Mouse (Mus musculus): ENCODE measurements around the gene St6galnac3. TPM values are rescaled to one million over a fixed set of nuclear protein-coding genes. Genes with fewer than 3 reads are reported as not detected.

The St6galnac3 gene
- polyA plus RNA-seq, 1 experiment from 2014 or later, result 25.6 TPM

- Histone ChIP-seq H3K4me1 (ENCODE audit: control insufficient read depth, insufficient read depth, low read length) (no peaks in the 10 kb centered on the region), H3K27me3 (ENCODE audit: control insufficient read depth, insufficient read depth, low read length) (no peaks in the 10 kb centered on the region), H3K27ac (ENCODE audit: low read depth, low read length) (no peak overlapping the region), H3K4me3 (ENCODE audit: low read depth, low read length) (no peak overlapping the region), H3K9ac (replicated peaks; ENCODE audit: low read depth, low read length) (no peak overlapping the region), H3K9me3 (ENCODE audit: control insufficient read depth, low read length) (no peaks in the 10 kb centered on the region), H3K36me3 (ENCODE audit: control insufficient read depth, insufficient read depth, low read length) (no peaks in the 10 kb centered on the region), H3K4me2 (ENCODE audit: low read depth, low read length) (no peak overlapping the region)
- WGBS, result 97% methylated on average over 3 of the region's 3 CpGs
- no peak for ATAC-seq (ENCODE audit: low read depth)
Observed at GRCm38 (mm10) chr3:153312006-153312405, 413.0 kb downstream of the St6galnac3 start.

- WGBS, result 86% methylated on average over 4 of the region's 4 CpGs
- Histone ChIP-seq H3K36me3 (ENCODE audit: control insufficient read depth, insufficient read depth, low read length) (no peaks in the 10 kb centered on the region), H3K4me1 (ENCODE audit: control insufficient read depth, insufficient read depth, low read length) (no peaks in the 10 kb centered on the region), H3K9me3 (ENCODE audit: control insufficient read depth, low read length) (no peaks in the 10 kb centered on the region), H3K9ac (replicated peaks; ENCODE audit: low read depth, low read length) (no peak overlapping the region), H3K4me3 (ENCODE audit: low read depth, low read length) (no peak overlapping the region), H3K27me3 (ENCODE audit: control insufficient read depth, insufficient read depth, low read length) (no peaks in the 10 kb centered on the region), H3K4me2 (ENCODE audit: low read depth, low read length) (no peak overlapping the region), H3K27ac (ENCODE audit: low read depth, low read length) (no peak overlapping the region)
- no peak for ATAC-seq (ENCODE audit: low read depth)
Observed at GRCm38 (mm10) chr3:153308379-153308778, 416.6 kb downstream of the St6galnac3 start.

- Histone ChIP-seq H3K4me2 (ENCODE audit: low read depth, low read length) (no peak overlapping the region), H3K9ac (replicated peaks; ENCODE audit: low read depth, low read length) (no peak overlapping the region), H3K36me3 (ENCODE audit: control insufficient read depth, insufficient read depth, low read length) (no peaks in the 10 kb centered on the region), H3K27ac (ENCODE audit: low read depth, low read length) (no peak overlapping the region), H3K4me3 (ENCODE audit: low read depth, low read length) (no peak overlapping the region), H3K4me1 (ENCODE audit: control insufficient read depth, insufficient read depth, low read length) (no peaks in the 10 kb centered on the region), H3K9me3 (ENCODE audit: control insufficient read depth, low read length) (no peaks in the 10 kb centered on the region), H3K27me3 (ENCODE audit: control insufficient read depth, insufficient read depth, low read length) (no peaks in the 10 kb centered on the region)
- WGBS, result 85% methylated on average over 3 of the region's 3 CpGs
- no peak for ATAC-seq (ENCODE audit: low read depth)
Observed at GRCm38 (mm10) chr3:153305153-153305552, 419.8 kb downstream of the St6galnac3 start.

DNA sequence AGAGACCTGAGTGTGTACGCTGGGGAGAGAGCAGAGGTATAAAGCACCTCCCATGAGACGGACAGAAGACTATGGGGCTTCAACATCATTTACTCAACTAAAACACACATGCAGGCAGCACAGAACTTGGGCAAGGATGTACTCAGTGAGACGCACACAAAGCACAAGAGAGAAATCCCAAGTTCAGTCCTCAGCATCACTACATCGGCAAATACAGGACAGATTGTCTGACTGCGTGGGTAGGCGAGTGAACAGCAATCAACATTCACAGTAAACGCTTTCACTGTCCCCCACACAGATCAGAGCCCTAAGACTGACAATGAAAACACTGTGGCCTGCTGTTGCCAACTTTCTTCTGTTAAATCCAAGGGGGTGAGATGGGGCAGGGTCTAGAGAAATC, 422.6 kb downstream of the St6galnac3 start:
- WGBS, result 91% methylated on average over 7 of the region's 7 CpGs
- Histone ChIP-seq H3K4me1 (ENCODE audit: control insufficient read depth, insufficient read depth, low read length) (no peaks in the 10 kb centered on the region), H3K4me2 (ENCODE audit: low read depth, low read length) (no peak overlapping the region), H3K27ac (ENCODE audit: low read depth, low read length) (no peak overlapping the region), H3K9ac (replicated peaks; ENCODE audit: low read depth, low read length) (no peak overlapping the region), H3K27me3 (ENCODE audit: control insufficient read depth, insufficient read depth, low read length) (no peaks in the 10 kb centered on the region), H3K9me3 (ENCODE audit: control insufficient read depth, low read length) (no peaks in the 10 kb centered on the region), H3K36me3 (ENCODE audit: control insufficient read depth, insufficient read depth, low read length) (no peaks in the 10 kb centered on the region), H3K4me3 (ENCODE audit: low read depth, low read length) (no peak overlapping the region)
- no peak for ATAC-seq (ENCODE audit: low read depth)

GRCm38 (mm10) chr3:153296375-153297068, 428.5 kb downstream of the St6galnac3 start:
- Histone ChIP-seq H3K4me2 (ENCODE audit: low read depth, low read length) (no peak overlapping the region), H3K4me3 (ENCODE audit: low read depth, low read length) (no peak overlapping the region), H3K9ac (replicated peaks; ENCODE audit: low read depth, low read length) (no peak overlapping the region), H3K27ac (ENCODE audit: low read depth, low read length) (no peak overlapping the region), H3K9me3 (ENCODE audit: control insufficient read depth, low read length) (no peaks in the 10 kb centered on the region), H3K36me3 (ENCODE audit: control insufficient read depth, insufficient read depth, low read length) (no peaks in the 10 kb centered on the region), H3K4me1 (ENCODE audit: control insufficient read depth, insufficient read depth, low read length) (no peaks in the 10 kb centered on the region), H3K27me3 (ENCODE audit: control insufficient read depth, insufficient read depth, low read length) (no peaks in the 10 kb centered on the region)
- no peak for ATAC-seq (ENCODE audit: low read depth)
- 74% methylated on average over 22 of the region's 22 CpGs for WGBS

DNA sequence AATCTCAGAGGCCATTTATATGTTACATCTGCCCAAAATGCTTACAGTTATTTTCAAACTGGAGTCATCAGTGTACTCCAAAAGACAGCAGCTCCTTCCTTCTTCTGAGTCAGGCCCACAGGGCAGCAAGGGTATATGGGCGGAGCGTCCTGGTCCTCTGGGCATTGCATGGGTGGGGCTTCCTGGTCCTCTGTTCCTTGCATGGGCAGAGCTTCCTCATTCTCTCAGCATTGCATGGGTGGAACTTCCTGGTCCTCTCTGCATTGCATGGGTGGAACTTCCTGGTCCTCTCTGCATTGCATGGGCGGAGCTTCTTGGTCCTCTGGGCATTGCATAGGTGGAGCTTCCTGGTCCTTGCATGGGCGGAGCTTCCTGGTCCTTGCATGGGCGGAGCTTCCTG, 432.1 kb downstream of the St6galnac3 start:
- Histone ChIP-seq H3K9ac (replicated peaks; ENCODE audit: low read depth, low read length) (no peak overlapping the region), H3K36me3 (ENCODE audit: control insufficient read depth, insufficient read depth, low read length) (no peaks in the 10 kb centered on the region), H3K4me3 (ENCODE audit: low read depth, low read length) (no peak overlapping the region), H3K4me1 (ENCODE audit: control insufficient read depth, insufficient read depth, low read length) (no peaks in the 10 kb centered on the region), H3K27ac (ENCODE audit: low read depth, low read length) (no peak overlapping the region), H3K4me2 (ENCODE audit: low read depth, low read length) (no peak overlapping the region), H3K27me3 (ENCODE audit: control insufficient read depth, insufficient read depth, low read length) (no peaks in the 10 kb centered on the region), H3K9me3 (ENCODE audit: control insufficient read depth, low read length) (no peaks in the 10 kb centered on the region)
- WGBS, result 90% methylated on average over 5 of the region's 5 CpGs
- no peak for ATAC-seq (ENCODE audit: low read depth)

GRCm38 (mm10) chr3:153292363-153292762, 432.6 kb downstream of the St6galnac3 start:
- H3K36me3 ChIP-seq (ENCODE audit: control insufficient read depth, insufficient read depth, low read length), result no peaks in the 10 kb centered on the region
- H3K4me3 ChIP-seq (ENCODE audit: low read depth, low read length), result no peak overlapping the region
- no peaks in the 10 kb centered on the region for H3K9me3 ChIP-seq (ENCODE audit: control insufficient read depth, low read length)
- ATAC-seq (ENCODE audit: low read depth), result no peak
- no peak overlapping the region for H3K27ac ChIP-seq (ENCODE audit: low read depth, low read length)
- H3K27me3 ChIP-seq (ENCODE audit: control insufficient read depth, insufficient read depth, low read length), result no peaks in the 10 kb centered on the region
- H3K4me1 ChIP-seq (ENCODE audit: control insufficient read depth, insufficient read depth, low read length), result no peaks in the 10 kb centered on the region
- 72% methylated on average over 9 of the region's 9 CpGs for WGBS
- H3K9ac ChIP-seq (replicated peaks; ENCODE audit: low read depth, low read length), result no peak overlapping the region
- no peak overlapping the region for H3K4me2 ChIP-seq (ENCODE audit: low read depth, low read length)

GRCm38 (mm10) chr3:153291406-153292045, 433.4 kb downstream of the St6galnac3 start:
- H3K4me1 ChIP-seq (ENCODE audit: control insufficient read depth, insufficient read depth, low read length), result no peaks in the 10 kb centered on the region
- H3K4me3 ChIP-seq (ENCODE audit: low read depth, low read length), result no peak overlapping the region

GRCm38 (mm10) chr3:153289971-153290370, 435.0 kb downstream of the St6galnac3 start:
- Histone ChIP-seq H3K4me3 (ENCODE audit: low read depth, low read length) (no peak overlapping the region), H3K36me3 (ENCODE audit: control insufficient read depth, insufficient read depth, low read length) (no peaks in the 10 kb centered on the region)
- WGBS, result 92% methylated on average over 4 of the region's 4 CpGs

More at GRCm38 (mm10) chr3:153291406-153292045, 433.4 kb downstream of the St6galnac3 start:
- Histone ChIP-seq H3K9me3 (ENCODE audit: control insufficient read depth, low read length) (no peaks in the 10 kb centered on the region), H3K4me2 (ENCODE audit: low read depth, low read length) (no peak overlapping the region), H3K9ac (replicated peaks; ENCODE audit: low read depth, low read length) (no peak overlapping the region), H3K27me3 (ENCODE audit: control insufficient read depth, insufficient read depth, low read length) (no peaks in the 10 kb centered on the region), H3K27ac (ENCODE audit: low read depth, low read length) (no peak overlapping the region), H3K36me3 (ENCODE audit: control insufficient read depth, insufficient read depth, low read length) (no peaks in the 10 kb centered on the region)
- ATAC-seq (ENCODE audit: low read depth), result no peak
- 89% methylated on average over 6 of the region's 6 CpGs for WGBS

More at GRCm38 (mm10) chr3:153289971-153290370, 435.0 kb downstream of the St6galnac3 start:
- Histone ChIP-seq H3K9ac (replicated peaks; ENCODE audit: low read depth, low read length) (no peak overlapping the region), H3K27ac (ENCODE audit: low read depth, low read length) (no peak overlapping the region), H3K4me1 (ENCODE audit: control insufficient read depth, insufficient read depth, low read length) (peaks cover 3% of the 10 kb centered on the region; the same call in 1 of the 2 replicates), H3K27me3 (ENCODE audit: control insufficient read depth, insufficient read depth, low read length) (no peaks in the 10 kb centered on the region), H3K4me2 (ENCODE audit: low read depth, low read length) (no peak overlapping the region), H3K9me3 (ENCODE audit: control insufficient read depth, low read length) (no peaks in the 10 kb centered on the region)
- no peak for ATAC-seq (ENCODE audit: low read depth)

Data from neural tube, embryonic 14.5 days (tissue).